In the genomic region with DNA sequence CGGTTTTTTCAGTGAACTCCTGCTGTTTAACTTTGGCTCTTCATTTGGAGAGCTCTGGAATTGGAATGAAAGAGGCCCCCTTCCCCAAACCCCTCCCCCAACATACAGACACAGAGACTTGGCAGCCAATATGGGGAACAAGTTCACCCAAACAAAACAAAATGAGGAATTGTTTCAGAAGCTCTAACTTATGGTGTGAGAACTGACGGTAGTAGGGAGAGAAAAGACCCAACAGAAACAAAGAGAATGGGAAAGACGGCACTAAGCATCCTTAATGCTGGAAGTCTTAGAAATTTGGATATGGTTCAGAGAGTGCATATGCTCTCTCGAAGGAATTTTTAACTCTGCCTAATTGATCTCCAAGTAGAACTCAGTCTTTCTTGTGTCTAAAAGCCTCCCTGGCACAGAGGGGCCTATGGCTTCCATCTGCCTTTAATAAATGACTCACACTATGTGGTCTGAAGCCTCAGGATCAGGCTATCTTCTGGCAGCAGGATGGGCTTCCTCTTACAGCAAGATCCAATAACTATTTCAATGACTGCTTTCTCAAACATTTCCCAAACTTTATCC, we compare ENCODE assay signal across 15 mouse cellular contexts.
DNase-seq lines count a peak whose midpoint lies in the region; ATAC-seq lines count a peak whose summit lies in the region.
"Had no signal": no experiment of that assay in that cellular context is flagged by ENCODE, and none has a peak within 500 bp of the region (broad histone marks: within the 10 kb centered on the region; RNA-seq: fewer than 3 reads in every experiment).

No protein-coding gene starts in this region.

- DNase-seq in forebrain, embryonic 14.5 days (ENCODE audit: low spot score), result peak; percentile 48
- no peak for DNase-seq in forebrain, embryonic 11.5 days (ENCODE audit: low spot score)
- DNase-seq in layer of hippocampus, adult 11-12 months (ENCODE audit: low spot score), result peak; percentile 3
- DNase-seq in layer of hippocampus, postnatal 25 days (ENCODE audit: extremely low spot score in 1 of 2, low spot score in 1 of 2), result no peak
- peak; percentile 85 for DNase-seq in 3T3-L1 (ENCODE audit: low read depth, low spot score)
- DNase-seq in fibroblast of lung, adult 2 months (ENCODE audit: low read depth), result peak; percentile 7
- DNase-seq in thymus, postnatal 14 days, result no peak
- DNase-seq in lung, postnatal 4 days, result no peak
- DNase-seq: adrenal gland, postnatal 36 days; right cerebral cortex, adult 18-20 months had no signal

- H3K4me1 ChIP-seq in forebrain, embryonic 14.5 days (ENCODE audit: control insufficient read depth, insufficient read depth, low read length), result no peaks in the 10 kb centered on the region
- H3K4me1 ChIP-seq in forebrain, embryonic 11.5 days (replicated peaks; ENCODE audit: control insufficient read depth, insufficient read depth, low read length), result 0 out of 2 replicates have a peak, but pooled peaks cover 2% of the 10 kb centered on the region
- H3K4me1 ChIP-seq: kidney, embryonic 15.5 days; liver, embryonic 12.5 days; lung, embryonic 15.5 days; midbrain, embryonic 15.5 days had no signal

- H3K27me3 ChIP-seq in forebrain, embryonic 14.5 days (replicated peaks; ENCODE audit: control insufficient read depth, insufficient read depth, low read length), result no peaks in the 10 kb centered on the region
- H3K27me3 ChIP-seq in forebrain, embryonic 11.5 days (ENCODE audit: control insufficient read depth, insufficient read depth, low read length), result no peaks in the 10 kb centered on the region
- H3K27me3 ChIP-seq: kidney, embryonic 15.5 days; liver, embryonic 12.5 days; lung, embryonic 15.5 days; midbrain, embryonic 15.5 days had no signal

- no peak overlapping the region for H3K9ac ChIP-seq in forebrain, embryonic 14.5 days (ENCODE audit: low read length)
- no peak overlapping the region for H3K9ac ChIP-seq in forebrain, embryonic 11.5 days (ENCODE audit: low read length)
- H3K9ac ChIP-seq: kidney, embryonic 15.5 days; liver, embryonic 12.5 days; lung, embryonic 15.5 days; midbrain, embryonic 15.5 days had no signal

- 25% methylated on average over 4 of the region's 4 CpGs for WGBS in forebrain, embryonic 14.5 days
- 59% methylated on average over 4 of the region's 4 CpGs for WGBS in forebrain, embryonic 11.5 days

- H3K36me3 ChIP-seq in forebrain, embryonic 14.5 days (ENCODE audit: control insufficient read depth, insufficient read depth, low read length), result no peaks in the 10 kb centered on the region
- no peaks in the 10 kb centered on the region for H3K36me3 ChIP-seq in forebrain, embryonic 11.5 days (ENCODE audit: control insufficient read depth, insufficient read depth, low read length)
- H3K36me3 ChIP-seq: kidney, embryonic 15.5 days; liver, embryonic 12.5 days; lung, embryonic 15.5 days; midbrain, embryonic 15.5 days had no signal

- H3K9me3 ChIP-seq in forebrain, embryonic 14.5 days (replicated peaks; ENCODE audit: control insufficient read depth, low read length), result no peaks in the 10 kb centered on the region
- no peaks in the 10 kb centered on the region for H3K9me3 ChIP-seq in forebrain, embryonic 11.5 days (ENCODE audit: control insufficient read depth, low read length)
- H3K9me3 ChIP-seq: kidney, embryonic 15.5 days; liver, embryonic 12.5 days; lung, embryonic 15.5 days; midbrain, embryonic 15.5 days had no signal

- H3K4me3 ChIP-seq in forebrain, embryonic 14.5 days (ENCODE audit: low read depth, low read length), result no peak overlapping the region
- H3K4me3 ChIP-seq in forebrain, embryonic 11.5 days (ENCODE audit: low read depth, low read length), result no peak overlapping the region
- H3K4me3 ChIP-seq: kidney, embryonic 15.5 days; layer of hippocampus, adult 2 months; liver, embryonic 12.5 days; lung, embryonic 15.5 days; midbrain, embryonic 15.5 days had no signal

- ATAC-seq in forebrain, embryonic 14.5 days, result peak; percentile 55; the same call in 1 of the 2 replicates
- no peak for ATAC-seq in forebrain, embryonic 11.5 days (replicated peaks; ENCODE audit: low FRiP score)
- ATAC-seq: liver, embryonic 12.5 days; midbrain, embryonic 15.5 days had no signal

- H3K4me2 ChIP-seq in forebrain, embryonic 14.5 days (ENCODE audit: low read length), result no peak overlapping the region
- no peak overlapping the region for H3K4me2 ChIP-seq in forebrain, embryonic 11.5 days (ENCODE audit: low read depth, low read length, severe bottlenecking)
- H3K4me2 ChIP-seq: kidney, embryonic 15.5 days; liver, embryonic 12.5 days; lung, embryonic 15.5 days; midbrain, embryonic 15.5 days had no signal

- H3K27ac ChIP-seq in forebrain, embryonic 14.5 days (ENCODE audit: low read depth, low read length), result no peak overlapping the region
- H3K27ac ChIP-seq in forebrain, embryonic 11.5 days (ENCODE audit: low read depth, low read length), result no peak overlapping the region
- H3K27ac ChIP-seq: kidney, embryonic 15.5 days; layer of hippocampus, adult 2 months; liver, embryonic 12.5 days; lung, embryonic 15.5 days; midbrain, embryonic 15.5 days had no signal

Comparison
In these comparisons a context has a peak if more than half of its experiments do, and no peak if none do; other contexts are left out.
1. DNase-seq: peak in forebrain, embryonic 14.5 days (single experiment), layer of hippocampus, adult 11-12 months (single experiment), 3T3-L1 (single experiment) and fibroblast of lung, adult 2 months (single experiment); none in forebrain, embryonic 11.5 days (single experiment), layer of hippocampus, postnatal 25 days (0 of 2), thymus, postnatal 14 days (single experiment) and lung, postnatal 4 days (0 of 2).